Mouse (Mus musculus) left cerebral cortex, adult 8-10 months (tissue): ENCODE data around the gene Ergic1. TPM values are rescaled to one million over a fixed set of nuclear protein-coding genes. Genes with fewer than 3 reads are reported as not detected.

Source experiments
- DNase-seq, 2 experiments: peaks; one replicate each; pipeline ENCODE4 v3.0.0; 2022; ENCODE audit warnings: low spot score in 2 of 2
- total RNA-seq, 4 experiments: library from RNA; stranded (reverse); gene quantifications; 2 replicates each; pipeline ENCODE4 v1.2.4; 2022

Ergic1 gene
- total RNA-seq, 4 experiments from 2014 or later, result 131 to 191 (median 161) TPM

GRCm38 (mm10) chr17:26574701-26575100 lies 13.4 kb downstream of the Ergic1 start:
- no peak for DNase-seq

- DNase-seq, result peak in 1 of 2 experiments; percentile 63
These were observed 14.7 kb downstream of the Ergic1 start for GRCm38 (mm10) chr17:26575786-26576690.

- DNase-seq, result no peak
These were observed 15.5 kb downstream of the Ergic1 start for GRCm38 (mm10) chr17:26576833-26577232.

- no peak for DNase-seq
These were observed 16.0 kb downstream of the Ergic1 start for GRCm38 (mm10) chr17:26577309-26577708.

GRCm38 (mm10) chr17:26578162-26578561 lies 16.9 kb downstream of the Ergic1 start:
- no peak for DNase-seq

GRCm38 (mm10) chr17:26578771-26579170 lies 17.5 kb downstream of the Ergic1 start:
- DNase-seq, result no peak

GRCm38 (mm10) chr17:26579396-26579795 lies 18.1 kb downstream of the Ergic1 start:
- no peak for DNase-seq

- no peak for DNase-seq
These were observed 19.6 kb downstream of the Ergic1 start for GRCm38 (mm10) chr17:26580873-26581401.

GRCm38 (mm10) chr17:26582297-26582696 lies 21.0 kb downstream of the Ergic1 start:
- no peak for DNase-seq

- DNase-seq, result no peak
These were observed 21.8 kb downstream of the Ergic1 start for GRCm38 (mm10) chr17:26583056-26583455.

- DNase-seq, result no peak
These were observed 22.3 kb downstream of the Ergic1 start for GRCm38 (mm10) chr17:26583606-26584005.

- no peak for DNase-seq
These were observed 22.8 kb downstream of the Ergic1 start for GRCm38 (mm10) chr17:26584063-26584462.

GRCm38 (mm10) chr17:26584558-26585136 lies 23.4 kb downstream of the Ergic1 start:
- DNase-seq, result no peak

- DNase-seq, result no peak
These were observed 26.7 kb downstream of the Ergic1 start for GRCm38 (mm10) chr17:26587961-26588487.

- no peak for DNase-seq
These were observed 31.2 kb downstream of the Ergic1 start for GRCm38 (mm10) chr17:26592510-26592909.

GRCm38 (mm10) chr17:26593199-26593598 lies 31.9 kb downstream of the Ergic1 start:
- DNase-seq, result no peak

GRCm38 (mm10) chr17:26594171-26594570 lies 32.9 kb downstream of the Ergic1 start:
- DNase-seq, result no peak

GRCm38 (mm10) chr17:26594958-26595357 lies 33.7 kb downstream of the Ergic1 start:
- no peak for DNase-seq

GRCm38 (mm10) chr17:26595448-26596167 lies 34.3 kb downstream of the Ergic1 start:
- no peak for DNase-seq

GRCm38 (mm10) chr17:26596168-26596658 lies 34.9 kb downstream of the Ergic1 start:
- DNase-seq, result peak in 1 of 2 experiments; percentile 66

GRCm38 (mm10) chr17:26596856-26597481 lies 35.7 kb downstream of the Ergic1 start:
- DNase-seq, result no peak
